Mouse (Mus musculus) ES-E14 (cell line): ENCODE results near the gene Pdlim7. TPM values are rescaled to one million over a fixed set of nuclear protein-coding genes. Genes with fewer than 3 reads are reported as not detected.
A peak's percentile ranks its signal among the peaks of the same experiment; 100 is the strongest.

Source experiments
- DNase-seq: peaks from one replicate; pipeline ENCODE4 v3.0.0-alpha.2; 2013; ENCODE audit warnings: low read depth, low spot score
- H3K27ac ChIP-seq: 2 replicates; pipeline ENCODE4 v1.5.1; 2012; ENCODE audit warnings: low read depth, mild to moderate bottlenecking, low read length, moderate library complexity, mixed read lengths; ENCODE audit not compliant: poor library complexity, insufficient read depth, severe bottlenecking
- H3K36me3 ChIP-seq: 2 replicates; pipeline ENCODE4 v1.6.1; 2012; ENCODE audit warnings: mild to moderate bottlenecking, low read length, moderate library complexity, mixed read lengths; ENCODE audit not compliant: control insufficient read depth, poor library complexity, insufficient read depth, severe bottlenecking
- H3K4me1 ChIP-seq, 2 experiments: fragments of 150-350 bp in 1 of 2; sonication (generic) in 1 of 2; 2 replicates each; pipeline ENCODE4 v1.6.1; 2012; ENCODE audit warnings: low read length in 2 of 2, mild to moderate bottlenecking in 1 of 2, mixed read lengths in 1 of 2; ENCODE audit not compliant: control insufficient read depth in 2 of 2, insufficient read depth in 2 of 2, poor library complexity in 1 of 2
- H3K4me3 ChIP-seq, 2 experiments: fragments of 150-350 bp in 1 of 2; sonication (generic) in 1 of 2; 2 replicates each; pipeline ENCODE4 v1.5.1; 2012; ENCODE audit warnings: low read length in 2 of 2, low read depth in 1 of 2, mild to moderate bottlenecking in 1 of 2, mixed read lengths in 1 of 2; ENCODE audit not compliant: insufficient read depth in 1 of 2, poor library complexity in 1 of 2, severe bottlenecking in 1 of 2
- H3K9ac ChIP-seq: 2 replicates; pipeline ENCODE4 v1.6.1; 2012; ENCODE audit warnings: low read depth, mild to moderate bottlenecking, low read length, mixed read lengths; ENCODE audit not compliant: poor library complexity, insufficient read depth, severe bottlenecking
- H3K9me3 ChIP-seq: fragments of 150-350 bp; sonication (generic); 2 replicates; pipeline ENCODE4 v1.6.1; 2012; ENCODE audit warnings: low read depth, mild to moderate bottlenecking, low read length; ENCODE audit not compliant: control insufficient read depth, insufficient read depth
- CHD2 ChIP-seq: IDR thresholded peaks from 2 replicates; pipeline ENCODE4 v1.6.1; 2014; ENCODE audit warnings: mild to moderate bottlenecking, low read depth, low read length, inconsistent platforms
- HCFC1 ChIP-seq: IDR thresholded peaks from 2 replicates; pipeline ENCODE4 v1.6.1; 2012; ENCODE audit warnings: low read length, inconsistent platforms, borderline replicate concordance; ENCODE audit not compliant: insufficient read depth
- MAFK ChIP-seq: IDR thresholded peaks from 2 replicates; pipeline ENCODE4 v1.6.1; 2014; ENCODE audit warnings: mild to moderate bottlenecking, low read depth, low read length, inconsistent platforms; ENCODE audit not compliant: insufficient read depth
- ZC3H11A ChIP-seq: IDR thresholded peaks from 2 replicates; pipeline ENCODE4 v1.6.1; 2012; ENCODE audit warnings: low read depth, mild to moderate bottlenecking, inconsistent platforms, low read length, borderline replicate concordance
- ZNF384 ChIP-seq: IDR thresholded peaks from 2 replicates; pipeline ENCODE4 v1.6.1; 2012; ENCODE audit warnings: low read depth, low read length, inconsistent platforms
- in situ Hi-C, 2 experiments: fragments of 600-800 bp; cut with MboI; formaldehyde crosslinking; loops; one replicate each; pipeline ENCODE4 v1.15.1; 2025; ENCODE audit warnings: low sequenced_read_pairs in 2 of 2, inconsistent platforms in 1 of 2; ENCODE audit not compliant: unreplicated experiment in 2 of 2
- total RNA-seq: library from RNA; depleted of rRNA; stranded (reverse); fragments of 300-350 nt; gene quantifications from 2 replicates; pipeline ENCODE4 v1.2.3, GENCODE M21; 2012

Pdlim7 gene
- total RNA-seq, 1 experiment, result 58.2 TPM

GRCm38 (mm10) chr13:55510332-55510667, 3.2 kb downstream of the Pdlim7 start:
- H3K4me3 ChIP-seq, result no peak overlapping the region
- in situ Hi-C loops, result no loop called here
- no peaks in the 10 kb centered on the region for H3K9me3 ChIP-seq
- no peak for DNase-seq
- H3K9ac ChIP-seq, result 0 out of 2 replicates have a peak overlapping the region, but pooled peaks have one; percentile 6
- peak overlapping the region; percentile 77; the same call in 1 of the 2 replicates for H3K27ac ChIP-seq
- no peak for TF ChIP-seq ZNF384
- TF ChIP-seq HCFC1, result no peak
- TF ChIP-seq MAFK, result peak; percentile 83
- no peak for TF ChIP-seq ZC3H11A
- H3K36me3 ChIP-seq, result peaks cover 38% of the 10 kb centered on the region
- peaks cover 5 to 33% of the 10 kb centered on the region in 2 experiments for H3K4me1 ChIP-seq

- Histone ChIP-seq H3K9ac (no peak overlapping the region), H3K9me3 (no peaks in the 10 kb centered on the region), H3K27ac (no peak overlapping the region), H3K4me1 (peaks cover 5 to 33% of the 10 kb centered on the region in 2 experiments), H3K4me3 (peak overlapping the region in 1 of 2 experiments; percentile 17; a peak in 1 of 4 replicates), H3K36me3 (peaks cover 52% of the 10 kb centered on the region)
- DNase-seq, result no peak
- TF ChIP-seq CHD2 (no peak), HCFC1 (no peak), ZC3H11A (no peak), MAFK (no peak), ZNF384 (no peak)
- in situ Hi-C loops, result no loop called here
These were observed 4.9 kb downstream of the Pdlim7 start for GRCm38 (mm10) chr13:55508531-55508930.

- DNase-seq, result peak; percentile 55
- H3K4me1 ChIP-seq, result peaks cover 5 to 33% of the 10 kb centered on the region in 2 experiments
- no peaks in the 10 kb centered on the region for H3K9me3 ChIP-seq
- no peak overlapping the region for H3K4me3 ChIP-seq
- no peak for TF ChIP-seq CHD2
- no peak for TF ChIP-seq ZNF384
- no peak for TF ChIP-seq HCFC1
- TF ChIP-seq MAFK, result no peak
- no peak for TF ChIP-seq ZC3H11A
- H3K36me3 ChIP-seq, result peaks cover 58% of the 10 kb centered on the region
- no peak overlapping the region for H3K27ac ChIP-seq
- H3K9ac ChIP-seq, result no peak overlapping the region
- in situ Hi-C loops, result no loop called here
These were observed 5.6 kb downstream of the Pdlim7 start for GRCm38 (mm10) chr13:55507877-55508276.

- no peak for DNase-seq
- H3K4me3 ChIP-seq, result no peak overlapping the region
- in situ Hi-C loops, result no loop called here
- no peak overlapping the region for H3K27ac ChIP-seq
- no peak overlapping the region for H3K9ac ChIP-seq
- H3K36me3 ChIP-seq, result peaks cover 65% of the 10 kb centered on the region
- H3K4me1 ChIP-seq, result peaks cover 5 to 27% of the 10 kb centered on the region in 2 experiments
- H3K9me3 ChIP-seq, result no peaks in the 10 kb centered on the region
- TF ChIP-seq HCFC1 (no peak), ZC3H11A (no peak)
These were observed 6.8 kb downstream of the Pdlim7 start for GRCm38 (mm10) chr13:55506697-55507096.

- Histone ChIP-seq H3K4me3 (no peak overlapping the region), H3K9me3 (no peaks in the 10 kb centered on the region), H3K9ac (no peak overlapping the region), H3K36me3 (peaks cover 66% of the 10 kb centered on the region), H3K27ac (no peak overlapping the region), H3K4me1 (peaks cover 3 to 18% of the 10 kb centered on the region in 2 experiments)
- no peak for TF ChIP-seq HCFC1
- TF ChIP-seq CHD2, result no peak
- no peak for TF ChIP-seq ZNF384
- no peak for TF ChIP-seq ZC3H11A
- no peak for TF ChIP-seq MAFK
- DNase-seq, result no peak
- in situ Hi-C loops, result no loop called here
These were observed 7.7 kb downstream of the Pdlim7 start for GRCm38 (mm10) chr13:55505810-55506209.
